ENCODE assay signal across 17 mouse cellular contexts in the genomic region with DNA sequence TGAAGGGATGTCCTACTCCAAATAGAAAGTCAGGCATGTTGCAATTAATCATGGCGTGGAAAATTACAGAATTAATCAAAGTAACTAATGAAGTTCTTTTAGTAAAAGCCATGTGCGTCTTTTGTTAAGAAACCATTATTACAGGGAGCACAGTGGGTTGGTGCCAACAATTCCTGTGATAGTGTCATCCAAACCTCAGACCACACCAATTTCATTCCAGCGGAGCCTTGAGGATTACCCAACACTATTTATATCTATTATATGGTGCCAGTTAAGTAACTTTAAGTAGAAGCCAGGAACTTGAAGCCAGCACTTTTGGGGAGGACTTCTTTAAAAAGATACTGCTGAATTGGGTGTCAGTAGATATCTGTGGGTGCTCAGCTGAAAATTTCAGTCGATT.
"Had no signal": no experiment of that assay in that cellular context is flagged by ENCODE, and none has a peak within 500 bp of the region (broad histone marks: within the 10 kb centered on the region; RNA-seq: fewer than 3 reads in every experiment).

No protein-coding gene starts in this region.

- H3K4me2 ChIP-seq: kidney, embryonic 15.5 days; liver, embryonic 13.5 days; lung, embryonic 15.5 days; midbrain, embryonic 13.5 days; stomach, embryonic 15.5 days had no signal

- H3K4me3 ChIP-seq: kidney, embryonic 15.5 days; left cerebral cortex, adult 2 months; liver, embryonic 13.5 days; lung, embryonic 15.5 days; megakaryocyte, embryonic 14.5 days; midbrain, embryonic 10.5 days; midbrain, embryonic 13.5 days; stomach, embryonic 15.5 days had no signal

- H3K9me3 ChIP-seq: kidney, embryonic 15.5 days; liver, embryonic 13.5 days; lung, embryonic 15.5 days; megakaryocyte, embryonic 14.5 days; midbrain, embryonic 10.5 days; midbrain, embryonic 13.5 days; stomach, embryonic 15.5 days had no signal

- H3K9ac ChIP-seq: kidney, embryonic 15.5 days; liver, embryonic 13.5 days; lung, embryonic 15.5 days; midbrain, embryonic 13.5 days; stomach, embryonic 15.5 days had no signal

- H3K27me3 ChIP-seq: kidney, embryonic 15.5 days; liver, embryonic 13.5 days; lung, embryonic 15.5 days; megakaryocyte, embryonic 14.5 days; midbrain, embryonic 13.5 days; stomach, embryonic 15.5 days had no signal

- H3K4me1 ChIP-seq: kidney, embryonic 15.5 days; liver, embryonic 13.5 days; lung, embryonic 15.5 days; megakaryocyte, embryonic 14.5 days; midbrain, embryonic 10.5 days; midbrain, embryonic 13.5 days; stomach, embryonic 15.5 days had no signal

- H3K27ac ChIP-seq: kidney, embryonic 15.5 days; left cerebral cortex, adult 2 months; liver, embryonic 13.5 days; lung, embryonic 15.5 days; midbrain, embryonic 10.5 days; midbrain, embryonic 13.5 days; stomach, embryonic 15.5 days had no signal

- ATAC-seq: intestine, embryonic 16.5 days; midbrain, embryonic 13.5 days; midbrain, embryonic 16.5 days had no signal

- DNase-seq: kidney, adult 2 months; kidney, postnatal 10 days; kidney, postnatal 36 days; layer of hippocampus, postnatal 36 days; liver, embryonic 13.5 days; right cerebral cortex, postnatal 14 days; right cerebral cortex, postnatal 4 days; thymus, postnatal 25 days had no signal

- H3K36me3 ChIP-seq: kidney, embryonic 15.5 days; liver, embryonic 13.5 days; lung, embryonic 15.5 days; midbrain, embryonic 10.5 days; midbrain, embryonic 13.5 days; stomach, embryonic 15.5 days had no signal
